Mouse (Mus musculus): ENCODE measurements at regions not wholly inside any gene's neighbourhood (a gene's known extent, or its start where the extent isn't known, plus 50 kb on each side); places are given as distances from the start of the nearest gene placed in this dataset.

- WGBS: 76% methylated on average over 9 of the region's 9 CpGs
- no peak for ATAC-seq (ENCODE audit: insufficient number of reproducible peaks, insufficient read depth, low FRiP score, low read depth)
- Histone ChIP-seq H3K4me1 (ENCODE audit: control insufficient read depth, insufficient read depth, low read length) (no peaks in the 10 kb centered on the region), H3K27me3 (ENCODE audit: control insufficient read depth, insufficient read depth, low read length) (no peaks in the 10 kb centered on the region), H3K4me2 (replicated peaks; ENCODE audit: low read depth, low read length) (no peak overlapping the region), H3K27ac (ENCODE audit: low read length) (no peak overlapping the region), H3K9ac (replicated peaks; ENCODE audit: low read depth, low read length) (no peak overlapping the region), H3K9me3 (ENCODE audit: control insufficient read depth, low read depth, low read length) (no peaks in the 10 kb centered on the region), H3K36me3 (ENCODE audit: control insufficient read depth, insufficient read depth, low read length) (no peaks in the 10 kb centered on the region), H3K4me3 (ENCODE audit: low read depth, low read length) (no peak overlapping the region)
Observed at GRCm38 (mm10) chr13:37104410-37105294, 54.6 kb upstream of the F13a1 start.

GRCm38 (mm10) chr13:37103741-37104296 lies 53.8 kb upstream of the F13a1 start:
- no peaks in the 10 kb centered on the region for H3K9me3 ChIP-seq (ENCODE audit: control insufficient read depth, low read depth, low read length)
- H3K9ac ChIP-seq (replicated peaks; ENCODE audit: low read depth, low read length): no peak overlapping the region
- no peak overlapping the region for H3K27ac ChIP-seq (ENCODE audit: low read length)
- no peak overlapping the region for H3K4me3 ChIP-seq (ENCODE audit: low read depth, low read length)
- no peaks in the 10 kb centered on the region for H3K36me3 ChIP-seq (ENCODE audit: control insufficient read depth, insufficient read depth, low read length)
- H3K4me2 ChIP-seq (replicated peaks; ENCODE audit: low read depth, low read length): no peak overlapping the region
- H3K27me3 ChIP-seq (ENCODE audit: control insufficient read depth, insufficient read depth, low read length): no peaks in the 10 kb centered on the region
- H3K4me1 ChIP-seq (ENCODE audit: control insufficient read depth, insufficient read depth, low read length): no peaks in the 10 kb centered on the region
- WGBS: 65% methylated on average over 6 of the region's 6 CpGs
- ATAC-seq (ENCODE audit: insufficient number of reproducible peaks, insufficient read depth, low FRiP score, low read depth): no peak

GRCm38 (mm10) chr13:37101755-37102154 lies 51.7 kb upstream of the F13a1 start:
- Histone ChIP-seq H3K4me3 (ENCODE audit: low read depth, low read length) (no peak overlapping the region), H3K4me2 (replicated peaks; ENCODE audit: low read depth, low read length) (no peak overlapping the region), H3K4me1 (ENCODE audit: control insufficient read depth, insufficient read depth, low read length) (no peaks in the 10 kb centered on the region), H3K36me3 (ENCODE audit: control insufficient read depth, insufficient read depth, low read length) (no peaks in the 10 kb centered on the region), H3K9ac (replicated peaks; ENCODE audit: low read depth, low read length) (no peak overlapping the region), H3K27me3 (ENCODE audit: control insufficient read depth, insufficient read depth, low read length) (no peaks in the 10 kb centered on the region), H3K27ac (ENCODE audit: low read length) (no peak overlapping the region), H3K9me3 (ENCODE audit: control insufficient read depth, low read depth, low read length) (no peaks in the 10 kb centered on the region)
- WGBS: 88% methylated on average over 4 of the region's 4 CpGs
- no peak for ATAC-seq (ENCODE audit: insufficient number of reproducible peaks, insufficient read depth, low FRiP score, low read depth)
